Mouse (Mus musculus) forebrain, embryonic 13.5 days (tissue): ENCODE measurements around the gene Bcl9l. TPM values are rescaled to one million over a fixed set of nuclear protein-coding genes. Genes with fewer than 3 reads are reported as not detected.

Experiments used
- ATAC-seq: fragments of 200-750 bp; cut with Nextera tagmentation; 2 replicates; pipeline ENCODE4 v1.8.0; 2017
- H3K27ac ChIP-seq: fragments of 300-500 bp; sonication (generic); 2 replicates; pipeline ENCODE4 v1.5.1; 2015; ENCODE audit warnings: inconsistent platforms, mild to moderate bottlenecking, moderate library complexity
- H3K27me3 ChIP-seq: fragments of 300-500 bp; sonication (generic); 2 replicates; pipeline ENCODE4 v1.6.1; 2015; ENCODE audit warnings: mild to moderate bottlenecking, inconsistent platforms
- H3K36me3 ChIP-seq: fragments of 300-500 bp; sonication (generic); 2 replicates; pipeline ENCODE4 v1.6.1; 2015; ENCODE audit warnings: mild to moderate bottlenecking, inconsistent platforms; ENCODE audit not compliant: poor library complexity, severe bottlenecking
- H3K4me1 ChIP-seq: fragments of 300-500 bp; sonication (generic); 2 replicates; pipeline ENCODE4 v1.6.1; 2015; ENCODE audit warnings: inconsistent platforms
- H3K4me2 ChIP-seq: fragments of 300-500 bp; sonication (generic); 2 replicates; pipeline ENCODE4 v1.6.1; 2015; ENCODE audit warnings: inconsistent platforms, mild to moderate bottlenecking, moderate library complexity
- H3K4me3 ChIP-seq: fragments of 300-500 bp; sonication (generic); 2 replicates; pipeline ENCODE4 v1.5.1; 2015; ENCODE audit warnings: mild to moderate bottlenecking, inconsistent platforms
- H3K9ac ChIP-seq: fragments of 300-500 bp; sonication (generic); 2 replicates; pipeline ENCODE4 v1.6.1; 2015; ENCODE audit warnings: mild to moderate bottlenecking, inconsistent platforms
- H3K9me3 ChIP-seq: fragments of 300-500 bp; sonication (generic); replicated peaks from 2 replicates; pipeline ENCODE4 v1.6.1; 2016; ENCODE audit warnings: inconsistent platforms
- WGBS: fragments of 180-500 bp; shearing (Covaris S2); methylation state at CpG from one replicate; pipeline ENCODE4 v1.1.7; 2015; 5-methylcytosine and 5-hydroxymethylcytosine counted together
- polyA plus RNA-seq: library from polyadenylated mRNA; unstranded; fragments of >200 nt; fragmentation: Nextera tagmentation; extraction: Ambion mirVana; gene quantifications from 2 replicates; pipeline ENCODE4 v1.2.1, GENCODE M21; 2015

Bcl9l gene
- polyA plus RNA-seq, 1 experiment from 2014 or later = 8.6 TPM

- H3K27me3 ChIP-seq = 0 out of 2 replicates have a peak, but pooled peaks cover 4% of the 10 kb centered on the region
- ATAC-seq = peak; percentile 55
- peaks cover 40% of the 10 kb centered on the region for H3K36me3 ChIP-seq
- 35% methylated on average over 9 of the region's 9 CpGs for WGBS
- H3K4me2 ChIP-seq = peak overlapping the region; percentile 55
- H3K27ac ChIP-seq = peak overlapping the region; percentile 26; the same call in 1 of the 2 replicates
- H3K9ac ChIP-seq = peak overlapping the region; percentile 23
- no peaks in the 10 kb centered on the region for H3K9me3 ChIP-seq
- H3K4me1 ChIP-seq = peaks cover 39% of the 10 kb centered on the region
- no peak overlapping the region for H3K4me3 ChIP-seq
These were observed 27.8 kb downstream of the Bcl9l start for GRCm38 (mm10) chr9:44510355-44510871.

GRCm38 (mm10) chr9:44510872-44511601 is 28.4 kb downstream of the Bcl9l start:
- Histone ChIP-seq H3K27ac (peak overlapping the region; percentile 26; the same call in 1 of the 2 replicates), H3K27me3 (0 out of 2 replicates have a peak, but pooled peaks cover 4% of the 10 kb centered on the region), H3K9ac (0 out of 2 replicates have a peak overlapping the region, but pooled peaks have one; percentile 23), H3K4me2 (peak overlapping the region; percentile 55; the same call in 1 of the 2 replicates), H3K4me1 (peaks cover 33% of the 10 kb centered on the region), H3K9me3 (no peaks in the 10 kb centered on the region), H3K36me3 (peaks cover 34% of the 10 kb centered on the region), H3K4me3 (no peak overlapping the region)
- 0 out of 2 replicates have a peak, but pooled peaks have one; percentile 17 for ATAC-seq
- WGBS = 79% methylated on average over 5 of the region's 5 CpGs

DNA sequence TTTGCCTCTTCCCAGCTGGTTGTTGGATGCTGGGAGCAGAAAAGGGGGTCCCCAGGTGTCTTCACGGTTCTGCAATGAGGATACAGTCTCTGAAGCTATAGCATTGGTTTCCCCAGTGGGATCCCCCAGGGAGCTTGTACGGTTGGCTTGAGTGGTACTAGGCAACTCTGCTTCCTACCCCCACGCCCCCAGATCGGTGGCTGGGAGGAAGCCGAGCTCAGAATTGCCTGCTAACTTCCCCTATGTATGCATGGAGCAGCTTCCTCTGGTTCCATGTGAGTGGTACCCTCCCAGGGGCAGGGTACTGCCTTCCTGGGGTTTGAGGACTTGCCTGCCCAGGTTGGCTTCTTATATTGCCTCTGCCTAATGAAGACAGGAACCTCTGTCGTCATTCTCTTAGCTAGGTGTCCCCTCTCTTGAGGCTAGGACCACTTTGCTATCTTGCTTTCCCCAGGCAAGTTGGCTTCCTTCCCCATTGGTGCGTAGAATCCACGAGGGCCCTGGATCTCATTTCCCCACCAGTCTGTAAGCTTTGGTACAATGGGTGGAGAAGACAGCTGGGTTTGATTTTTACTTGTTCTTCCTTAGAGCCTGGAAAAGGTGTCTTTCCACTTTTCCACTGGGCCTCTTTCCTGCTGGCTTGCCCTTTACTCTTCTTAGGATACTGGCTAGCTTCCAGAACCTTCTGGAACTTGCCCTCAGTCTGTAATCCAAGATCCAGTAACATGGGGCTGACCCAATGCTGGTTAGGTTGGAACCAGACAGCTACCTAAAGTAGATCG is 29.5 kb downstream of the Bcl9l start:
- no peak overlapping the region for H3K4me3 ChIP-seq
- no peaks in the 10 kb centered on the region for H3K9me3 ChIP-seq
- 0 out of 2 replicates have a peak, but pooled peaks cover 4% of the 10 kb centered on the region for H3K27me3 ChIP-seq
- no peak overlapping the region for H3K4me2 ChIP-seq
- no peak for ATAC-seq
- H3K36me3 ChIP-seq = peaks cover 23% of the 10 kb centered on the region
- H3K4me1 ChIP-seq = peaks cover 33% of the 10 kb centered on the region
- 82% methylated on average over 9 of the region's 9 CpGs for whole genome bisulfite sequencing
- H3K9ac ChIP-seq = peak overlapping the region; percentile 16; the same call in 1 of the 2 replicates
- no peak overlapping the region for H3K27ac ChIP-seq

DNA sequence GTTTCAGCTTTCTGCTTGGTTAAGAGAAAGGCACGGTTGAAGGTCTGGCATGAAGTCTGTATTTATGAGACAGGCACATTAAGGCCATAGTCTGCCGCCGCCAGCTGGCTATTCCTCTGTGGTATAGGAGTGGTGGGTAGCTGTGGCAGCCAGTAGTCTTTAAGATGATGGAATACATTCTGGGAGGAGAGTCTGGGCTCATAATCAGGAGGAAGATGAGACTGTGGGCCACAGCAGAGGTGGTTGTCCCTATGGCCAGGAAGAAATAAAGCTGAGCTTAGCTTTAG is 30.0 kb downstream of the Bcl9l start:
- WGBS = 93% methylated on average over 3 of the region's 3 CpGs
- Histone ChIP-seq H3K27ac (no peak overlapping the region), H3K9me3 (no peaks in the 10 kb centered on the region), H3K36me3 (peaks cover 18% of the 10 kb centered on the region), H3K4me2 (no peak overlapping the region), H3K4me1 (peaks cover 33% of the 10 kb centered on the region), H3K4me3 (no peak overlapping the region), H3K9ac (no peak overlapping the region), H3K27me3 (0 out of 2 replicates have a peak, but pooled peaks cover 4% of the 10 kb centered on the region)
- no peak for ATAC-seq

- ATAC-seq = no peak
- Histone ChIP-seq H3K36me3 (peaks cover 13% of the 10 kb centered on the region), H3K4me1 (peaks cover 37% of the 10 kb centered on the region), H3K27me3 (0 out of 2 replicates have a peak, but pooled peaks cover 4% of the 10 kb centered on the region), H3K4me3 (no peak overlapping the region), H3K9me3 (no peaks in the 10 kb centered on the region), H3K4me2 (no peak overlapping the region), H3K27ac (no peak overlapping the region), H3K9ac (no peak overlapping the region)
- WGBS = 89% methylated on average over 11 of the region's 11 CpGs
These were observed 30.5 kb downstream of the Bcl9l start for GRCm38 (mm10) chr9:44513121-44513520.

- WGBS = 78% methylated on average over 20 of the region's 20 CpGs
These were observed 31.0 kb downstream of the Bcl9l start for GRCm38 (mm10) chr9:44513610-44514009.

GRCm38 (mm10) chr9:44514147-44514546 is 31.5 kb downstream of the Bcl9l start:
- Histone ChIP-seq H3K4me1 (peaks cover 30% of the 10 kb centered on the region), H3K9ac (no peak overlapping the region), H3K27ac (no peak overlapping the region), H3K27me3 (0 out of 2 replicates have a peak, but pooled peaks cover 4% of the 10 kb centered on the region), H3K4me2 (no peak overlapping the region), H3K9me3 (no peaks in the 10 kb centered on the region), H3K36me3 (peaks cover 3% of the 10 kb centered on the region), H3K4me3 (no peak overlapping the region)
- no peak for ATAC-seq
- 98% methylated on average over 5 of the region's 5 CpGs for WGBS

More at GRCm38 (mm10) chr9:44513610-44514009, 31.0 kb downstream of the Bcl9l start:
- no peak for ATAC-seq
- Histone ChIP-seq H3K4me2 (no peak overlapping the region), H3K9me3 (no peaks in the 10 kb centered on the region), H3K4me3 (no peak overlapping the region), H3K9ac (no peak overlapping the region), H3K27me3 (0 out of 2 replicates have a peak, but pooled peaks cover 4% of the 10 kb centered on the region), H3K36me3 (peaks cover 8% of the 10 kb centered on the region), H3K27ac (no peak overlapping the region), H3K4me1 (peaks cover 36% of the 10 kb centered on the region)

- no peak overlapping the region for H3K4me3 ChIP-seq
- H3K27me3 ChIP-seq = no peaks in the 10 kb centered on the region
- no peaks in the 10 kb centered on the region for H3K9me3 ChIP-seq
- H3K27ac ChIP-seq = no peak overlapping the region
- ATAC-seq = no peak
- H3K4me2 ChIP-seq = no peak overlapping the region
- H3K36me3 ChIP-seq = no peaks in the 10 kb centered on the region
- H3K4me1 ChIP-seq = peaks cover 19% of the 10 kb centered on the region
- no peak overlapping the region for H3K9ac ChIP-seq
- 73% methylated on average over 12 of the region's 12 CpGs for WGBS
These were observed 32.6 kb downstream of the Bcl9l start for GRCm38 (mm10) chr9:44515131-44515751.

DNA sequence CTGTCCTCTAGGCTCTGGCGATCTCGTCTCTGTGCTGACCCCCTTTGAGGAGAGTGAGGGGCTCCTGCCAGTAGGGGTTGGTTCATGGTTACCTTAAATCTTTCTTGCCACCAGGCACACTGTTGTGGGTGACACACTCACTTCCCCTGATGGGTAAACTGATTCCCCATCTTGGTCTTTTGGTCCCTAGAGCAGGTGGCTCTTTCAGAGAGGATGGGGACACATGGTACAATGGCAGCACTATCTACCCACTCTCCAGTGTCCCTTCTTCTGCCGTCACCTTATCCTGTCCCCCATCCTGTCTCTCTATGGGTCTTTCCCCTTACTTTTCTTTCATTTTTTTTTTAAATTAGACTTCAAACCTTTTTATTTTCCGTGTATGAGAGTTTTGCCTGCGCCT is 33.3 kb downstream of the Bcl9l start:
- Histone ChIP-seq H3K4me2 (no peak overlapping the region), H3K4me3 (no peak overlapping the region), H3K27ac (no peak overlapping the region), H3K27me3 (no peaks in the 10 kb centered on the region), H3K4me1 (peaks cover 13% of the 10 kb centered on the region), H3K9me3 (no peaks in the 10 kb centered on the region), H3K36me3 (no peaks in the 10 kb centered on the region), H3K9ac (no peak overlapping the region)
- no peak for ATAC-seq
- WGBS = 86% methylated on average over 5 of the region's 5 CpGs

GRCm38 (mm10) chr9:44517368-44517767 is 34.7 kb downstream of the Bcl9l start:
- H3K27me3 ChIP-seq = no peaks in the 10 kb centered on the region
- H3K4me1 ChIP-seq = peaks cover 6% of the 10 kb centered on the region
- no peak overlapping the region for H3K9ac ChIP-seq
- H3K4me3 ChIP-seq = no peak overlapping the region
- H3K36me3 ChIP-seq = no peaks in the 10 kb centered on the region
- WGBS = 77% methylated on average over 4 of the region's 4 CpGs
- H3K4me2 ChIP-seq = no peak overlapping the region
- no peak for ATAC-seq
- no peaks in the 10 kb centered on the region for H3K9me3 ChIP-seq
- H3K27ac ChIP-seq = no peak overlapping the region

GRCm38 (mm10) chr9:44518068-44518467 is 35.4 kb downstream of the Bcl9l start:
- Histone ChIP-seq H3K4me2 (no peak overlapping the region), H3K36me3 (no peaks in the 10 kb centered on the region), H3K9ac (peak overlapping the region; percentile 12; the same call in 1 of the 2 replicates), H3K27me3 (no peaks in the 10 kb centered on the region), H3K9me3 (no peaks in the 10 kb centered on the region), H3K4me1 (peaks cover 6% of the 10 kb centered on the region), H3K4me3 (no peak overlapping the region), H3K27ac (no peak overlapping the region)
- ATAC-seq = no peak
- WGBS = 64% methylated on average over 7 of the region's 7 CpGs
